Mouse (Mus musculus) embryonic facial prominence, embryonic 13.5 days (tissue): Measurements from ENCODE around the gene Cst7. TPM values are rescaled to one million over a fixed set of nuclear protein-coding genes. Genes with fewer than 3 reads are reported as not detected.

ENCODE experiments used
- ATAC-seq: fragments of 200-750 bp; cut with Nextera tagmentation; 2 replicates; pipeline ENCODE4 v1.8.0; 2017; ENCODE audit warnings: low read depth; ENCODE audit not compliant: insufficient number of reproducible peaks, insufficient read depth, low FRiP score, low TSS enrichment
- H3K27ac ChIP-seq: fragments of 300-500 bp; sonication (generic); 2 replicates; pipeline ENCODE4 v1.5.1; 2015; ENCODE audit warnings: moderate library complexity, mild to moderate bottlenecking, inconsistent platforms
- H3K27me3 ChIP-seq: fragments of 300-500 bp; sonication (generic); 2 replicates; pipeline ENCODE4 v1.6.1; 2015; ENCODE audit warnings: mild to moderate bottlenecking, inconsistent platforms
- H3K36me3 ChIP-seq: fragments of 300-500 bp; sonication (generic); 2 replicates; pipeline ENCODE4 v1.6.1; 2015; ENCODE audit warnings: mild to moderate bottlenecking, inconsistent platforms
- H3K4me1 ChIP-seq: fragments of 300-500 bp; sonication (generic); 2 replicates; pipeline ENCODE4 v1.6.1; 2015; ENCODE audit warnings: inconsistent platforms
- H3K4me2 ChIP-seq: fragments of 300-500 bp; sonication (generic); 2 replicates; pipeline ENCODE4 v1.6.1; 2015; ENCODE audit warnings: moderate library complexity, mild to moderate bottlenecking, inconsistent platforms
- H3K4me3 ChIP-seq: fragments of 300-500 bp; sonication (generic); 2 replicates; pipeline ENCODE4 v1.5.1; 2015; ENCODE audit warnings: mild to moderate bottlenecking, inconsistent platforms
- H3K9ac ChIP-seq: fragments of 300-500 bp; sonication (generic); 2 replicates; pipeline ENCODE4 v1.6.1; 2015; ENCODE audit warnings: mild to moderate bottlenecking, inconsistent platforms
- H3K9me3 ChIP-seq: fragments of 300-500 bp; sonication (generic); 2 replicates; pipeline ENCODE4 v1.6.1; 2016; ENCODE audit warnings: inconsistent platforms
- WGBS: fragments of 180-500 bp; shearing (Covaris S2); methylation state at CpG from one replicate; pipeline ENCODE4 v1.1.7; 2015; ENCODE audit warnings: mixed read lengths; 5-methylcytosine and 5-hydroxymethylcytosine counted together
- polyA plus RNA-seq: library from polyadenylated mRNA; unstranded; fragments of >200 nt; fragmentation: Nextera tagmentation; extraction: Ambion mirVana; gene quantifications from 2 replicates; pipeline ENCODE4 v1.2.1, GENCODE M21; 2015

Gene Cst7
- polyA plus RNA-seq, 1 experiment from 2014 or later: 1.1 TPM

DNA sequence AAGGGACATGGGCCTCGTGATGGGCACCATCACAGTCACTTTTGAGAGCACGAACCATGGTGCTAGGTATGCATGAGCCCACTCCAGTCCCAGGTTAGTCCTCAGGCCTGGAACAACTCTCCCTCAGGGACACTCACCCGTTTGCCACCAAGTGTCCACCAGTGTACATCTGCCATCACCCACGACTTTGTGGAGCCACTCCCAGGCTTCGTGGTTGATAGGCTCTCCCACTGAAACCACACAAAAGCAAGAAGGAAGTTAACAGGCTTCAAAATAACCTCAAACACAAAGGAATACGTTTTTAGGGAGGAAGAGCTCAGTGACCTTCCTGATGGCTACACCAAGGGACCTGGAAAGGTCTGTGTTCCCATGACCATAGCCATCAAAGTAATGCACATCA lies 56.9 kb downstream of the Cst7 start:
- Histone ChIP-seq H3K9ac (no peak overlapping the region), H3K36me3 (no peaks in the 10 kb centered on the region), H3K4me1 (no peaks in the 10 kb centered on the region), H3K9me3 (no peaks in the 10 kb centered on the region), H3K4me2 (no peak overlapping the region), H3K27ac (no peak overlapping the region), H3K27me3 (no peaks in the 10 kb centered on the region), H3K4me3 (no peak overlapping the region)
- ATAC-seq: no peak
- WGBS: 63% methylated on average over 6 of the region's 6 CpGs

Other genes starting within 250 kb of the Cst7 start
- 4.0 and 6.7 TPM in 2 replicates for gene Gm10130, start 246.7 kb upstream of the Cst7 start, polyA plus RNA-seq
- 9.8 and 10.2 TPM in 2 replicates for gene 3300002I08Rik, start 207.7 kb upstream of the Cst7 start, polyA plus RNA-seq
- 8.2 and 8.5 TPM in 2 replicates for gene Zfp442, start 118.9 kb upstream of the Cst7 start, polyA plus RNA-seq
- gene Zfp345, start 85.3 kb upstream of the Cst7 start, polyA plus RNA-seq: 0.07 TPM in 1 of 2 replicates, not detected in the other
- gene Apmap, start 38.2 kb downstream of the Cst7 start, polyA plus RNA-seq: 27.9 and 29.6 TPM in 2 replicates
- gene Acss1, start 98.1 kb downstream of the Cst7 start, polyA plus RNA-seq: 5.3 and 5.8 TPM in 2 replicates
- not detected in 2 replicates for gene Vsx1, start 118.9 kb downstream of the Cst7 start, polyA plus RNA-seq
- 29.2 and 29.5 TPM in 2 replicates for gene Entpd6, start 178.6 kb downstream of the Cst7 start, polyA plus RNA-seq
- gene Pygb, start 216.3 kb downstream of the Cst7 start, polyA plus RNA-seq: 89.4 and 100 TPM in 2 replicates